Mouse (Mus musculus): ENCODE measurements around the gene Krt20.

GRCm38 (mm10) chr11:99454044-99454443 is 16.1 kb upstream of the Krt20 start:
- TF ChIP-seq CTCF (conservative IDR thresholded peaks at IDR 0.05; ENCODE audit: low read length): no peak
- TF ChIP-seq POU5F1 (IDR thresholded peaks at IDR 0.05; ENCODE audit: borderline replicate concordance, low read length): no peak
- TF ChIP-seq NANOG (IDR thresholded peaks at IDR 0.05; ENCODE audit: borderline replicate concordance, low read length): no peak

Measured in E14TG2a.4 (cell line).